Mouse (Mus musculus) CH12.LX (cell line): ENCODE measurements at regions not wholly inside any gene's neighbourhood (a gene's known extent, or its start where the extent isn't known, plus 50 kb on each side); places are given as distances from the start of the nearest gene placed in this dataset.

ENCODE experiments used
- DNase-seq: peaks from one replicate; pipeline ENCODE4 v3.0.0-alpha.2; 2013; ENCODE audit errors: extremely low read depth
- H3K27ac ChIP-seq: 2 replicates; pipeline ENCODE4 v1.5.1; 2012; ENCODE audit warnings: low read depth, mild to moderate bottlenecking, control low read depth, moderate library complexity; ENCODE audit not compliant: insufficient read depth
- H3K27me3 ChIP-seq: replicated peaks from 2 replicates; pipeline ENCODE3; 2012; ENCODE audit warnings: inconsistent platforms
- H3K36me3 ChIP-seq, 2 experiments: replicated peaks in 1 of 2; 2 replicates each; pipeline versions ENCODE3 to v1.6.1; 2012; ENCODE audit warnings: inconsistent platforms in 1 of 2, low read length in 1 of 2, mild to moderate bottlenecking in 1 of 2, mixed read lengths in 1 of 2, moderate library complexity in 1 of 2; ENCODE audit not compliant: control insufficient read depth in 1 of 2, insufficient read depth in 1 of 2
- H3K4me1 ChIP-seq, 2 experiments: 2 replicates each; pipeline ENCODE4 v1.6.1; 2012; ENCODE audit warnings: inconsistent platforms in 1 of 2, moderate library complexity in 1 of 2; ENCODE audit not compliant: insufficient read depth in 2 of 2, control insufficient read depth in 1 of 2
- H3K4me2 ChIP-seq: 2 replicates; pipeline ENCODE4 v1.6.1; 2012; ENCODE audit warnings: low read depth, mild to moderate bottlenecking, control low read depth; ENCODE audit not compliant: poor library complexity, insufficient read depth, severe bottlenecking
- H3K4me3 ChIP-seq, 3 experiments: fragments of 150-350 bp in 1 of 3; sonication (generic) in 1 of 3; replicated peaks in 1 of 3; 2 replicates each; pipeline versions ENCODE3 to v1.5.1; 2011 to 2012; ENCODE audit warnings: low read depth in 2 of 3, low read length in 2 of 3, mild to moderate bottlenecking in 2 of 3, moderate library complexity in 2 of 3, control low read depth in 1 of 3, improper control_type of control experiment in 1 of 3, inconsistent platforms in 1 of 3, mixed read lengths in 1 of 3; ENCODE audit not compliant: poor library complexity in 1 of 3
- H3K79me2 ChIP-seq: replicated peaks from 2 replicates; pipeline ENCODE4 v1.6.1; 2012; ENCODE audit warnings: mild to moderate bottlenecking, moderate library complexity; ENCODE audit not compliant: control insufficient read depth, poor library complexity, insufficient read depth, severe bottlenecking; ENCODE audit errors: extremely low read depth
- H3K9ac ChIP-seq: 2 replicates; pipeline ENCODE4 v1.6.1; 2012; ENCODE audit warnings: low read depth, mild to moderate bottlenecking, control low read depth, moderate library complexity; ENCODE audit not compliant: insufficient read depth
- H3K9me3 ChIP-seq: replicated peaks from 2 replicates; pipeline ENCODE3; 2012; ENCODE audit warnings: low read length, inconsistent platforms, mixed read lengths
- BHLHE40 ChIP-seq: IDR thresholded peaks from 2 replicates; pipeline ENCODE4 v1.6.1; 2011; ENCODE audit warnings: mild to moderate bottlenecking, low read depth, low read length, improper control_type of control experiment
- CHD1 ChIP-seq: IDR thresholded peaks from 2 replicates; pipeline ENCODE4 v1.6.1; 2012; ENCODE audit warnings: low read depth, low read length, improper control_type of control experiment, inconsistent platforms
- CTCF ChIP-seq, 2 experiments: IDR thresholded peaks in 1 of 2; conservative IDR thresholded peaks in 1 of 2; 2 replicates each; pipeline ENCODE4 v1.5.1; 2011 to 2012; ENCODE audit warnings: low read depth in 2 of 2, low read length in 2 of 2, improper control_type of control experiment in 1 of 2, inconsistent platforms in 1 of 2, mild to moderate bottlenecking in 1 of 2, moderate library complexity in 1 of 2
- ELF1 ChIP-seq: IDR thresholded peaks from 2 replicates; pipeline ENCODE4 v1.6.1; 2014; ENCODE audit warnings: low read depth, mild to moderate bottlenecking, inconsistent platforms, low read length, improper control_type of control experiment
- ETS1 ChIP-seq: conservative IDR thresholded peaks from 2 replicates; pipeline ENCODE4 v1.6.1; 2012; ENCODE audit warnings: low read depth, mild to moderate bottlenecking, inconsistent platforms, low read length, improper control_type of control experiment, moderate library complexity
- GABPA ChIP-seq: IDR thresholded peaks from 2 replicates; pipeline ENCODE4 v1.6.1; 2012; ENCODE audit warnings: low read depth, low read length, improper control_type of control experiment, inconsistent platforms; ENCODE audit not compliant: insufficient replicate concordance
- HCFC1 ChIP-seq: IDR thresholded peaks from 2 replicates; pipeline ENCODE4 v1.6.1; 2012; ENCODE audit warnings: low read depth, mild to moderate bottlenecking, inconsistent platforms, low read length, improper control_type of control experiment
- IRF4 ChIP-seq: IDR thresholded peaks from 2 replicates; pipeline ENCODE4 v1.6.1; 2014; ENCODE audit warnings: low read depth, mild to moderate bottlenecking, inconsistent platforms, low read length, improper control_type of control experiment
- JUN ChIP-seq: IDR thresholded peaks from 2 replicates; pipeline ENCODE4 v1.6.1; 2011; ENCODE audit warnings: low read depth, mild to moderate bottlenecking, low read length, improper control_type of control experiment, moderate library complexity; ENCODE audit not compliant: insufficient read depth
- MAX ChIP-seq: IDR thresholded peaks from 2 replicates; pipeline ENCODE4 v1.6.1; 2011; ENCODE audit warnings: low read length, improper control_type of control experiment
- MEF2A ChIP-seq: IDR thresholded peaks from 2 replicates; pipeline ENCODE4 v1.6.1; 2014; ENCODE audit warnings: low read depth, mild to moderate bottlenecking, inconsistent platforms, low read length, improper control_type of control experiment, borderline replicate concordance
- NRF1 ChIP-seq: IDR thresholded peaks from 2 replicates; pipeline ENCODE4 v1.6.1; 2014; ENCODE audit warnings: low read depth, mild to moderate bottlenecking, inconsistent platforms, low read length, improper control_type of control experiment, moderate library complexity
- PAX5 ChIP-seq: IDR thresholded peaks from 2 replicates; pipeline ENCODE4 v1.6.1; 2012; ENCODE audit warnings: low read length, inconsistent platforms, mixed read lengths
- RAD21 ChIP-seq: IDR thresholded peaks from 2 replicates; pipeline ENCODE4 v1.6.1; 2011; ENCODE audit warnings: low read depth, mild to moderate bottlenecking, low read length, improper control_type of control experiment, moderate library complexity
- RCOR1 ChIP-seq: conservative IDR thresholded peaks from 2 replicates; pipeline ENCODE4 v1.6.1; 2012; ENCODE audit warnings: low read depth, mild to moderate bottlenecking, inconsistent platforms, low read length, improper control_type of control experiment
- SIN3A ChIP-seq: IDR thresholded peaks from 2 replicates; pipeline ENCODE4 v1.6.1; 2012; ENCODE audit warnings: low read length, improper control_type of control experiment, inconsistent platforms
- SMC3 ChIP-seq: IDR thresholded peaks from 2 replicates; pipeline ENCODE4 v1.6.1; 2011; ENCODE audit warnings: low read depth, low read length, improper control_type of control experiment
- TCF12 ChIP-seq: IDR thresholded peaks from 2 replicates; pipeline ENCODE4 v1.6.1; 2014; ENCODE audit warnings: low read depth, mild to moderate bottlenecking, inconsistent platforms, low read length, improper control_type of control experiment
- USF1 ChIP-seq: IDR thresholded peaks from 2 replicates; pipeline ENCODE4 v1.6.1; 2014; ENCODE audit warnings: low read depth, mild to moderate bottlenecking, inconsistent platforms, low read length, improper control_type of control experiment
- USF2 ChIP-seq: conservative IDR thresholded peaks from 2 replicates; pipeline ENCODE4 v1.6.1; 2011; ENCODE audit warnings: low read depth, low read length, improper control_type of control experiment
- ZKSCAN1 ChIP-seq: IDR thresholded peaks from 2 replicates; pipeline ENCODE4 v1.6.1; 2012; ENCODE audit warnings: low read depth, inconsistent platforms, low read length, improper control_type of control experiment, borderline replicate concordance
- ZMIZ1 ChIP-seq: IDR thresholded peaks from 2 replicates; pipeline ENCODE4 v1.6.1; 2012; ENCODE audit warnings: low read depth, mild to moderate bottlenecking, inconsistent platforms, low read length, improper control_type of control experiment
- dilution Hi-C: fragments of 300-500 bp; cut with MboI; formaldehyde crosslinking; loops from 2 replicates; pipeline ENCODE4 v1.14.3; 2020; ENCODE audit warnings: low sequenced_read_pairs; ENCODE audit not compliant: extremely low pct_unique_long_range_greater_than_20kb, extremely low pct_ligation_motif_present
- in situ Hi-C: fragments of 300-500 bp; cut with MboI; formaldehyde crosslinking; loops from 3 replicates; pipeline ENCODE4 v1.14.3; 2019; ENCODE audit warnings: low sequenced_read_pairs, low pct_ligation_motif_present, low pct_unique_long_range_greater_than_20kb, mixed read lengths

DNA sequence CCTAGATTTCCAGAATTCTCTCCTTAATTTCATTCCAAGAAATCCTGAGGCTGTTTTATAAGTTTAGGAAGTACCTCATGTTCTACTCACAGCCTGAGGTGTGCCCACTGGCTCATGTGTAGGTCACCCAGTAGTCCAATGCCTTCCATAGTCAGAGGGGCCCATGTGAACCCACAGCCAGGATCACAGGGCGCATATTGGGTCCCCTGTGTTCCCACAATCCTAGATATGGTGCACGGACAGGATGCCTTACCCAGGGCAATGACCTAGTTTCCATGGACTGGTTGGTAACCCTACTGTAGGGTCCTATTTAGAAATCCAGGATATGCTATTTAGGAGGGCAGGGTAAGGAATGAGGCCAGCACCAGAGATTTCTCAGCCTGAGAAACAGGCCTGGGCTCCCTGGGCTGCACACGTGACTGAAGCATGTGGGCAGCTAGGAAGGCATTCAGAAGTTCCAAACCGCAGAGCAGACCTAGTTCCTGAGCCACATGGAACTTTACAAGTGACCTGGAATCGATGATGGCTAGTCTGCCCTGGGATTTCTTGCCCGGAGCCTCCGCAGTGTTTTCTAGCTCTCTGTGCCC, 90.5 kb downstream of the Rpl14 start:
- H3K79me2 ChIP-seq, result no peaks in the 10 kb centered on the region
- TF ChIP-seq BHLHE40, result no peak
- no peak for TF ChIP-seq GABPA
- no peak for TF ChIP-seq PAX5
- TF ChIP-seq ZKSCAN1, result no peak
- TF ChIP-seq USF2, result no peak
- no peak for TF ChIP-seq HCFC1
- no peak for TF ChIP-seq CHD1
- TF ChIP-seq JUN, result no peak
- TF ChIP-seq ETS1, result no peak
- TF ChIP-seq, all 38 proteins: peak for 0
- Histone ChIP-seq H3K9ac (no peak overlapping the region), H3K36me3 (no peaks in the 10 kb centered on the region), H3K4me2 (no peak overlapping the region), H3K27ac (no peak overlapping the region), H3K4me1 (no peaks in the 10 kb centered on the region), H3K27me3 (peaks cover 11% of the 10 kb centered on the region), H3K4me3 (no peak overlapping the region), H3K9me3 (no peaks in the 10 kb centered on the region)
- DNase-seq, result no peak
- dilution Hi-C loops, result no loop called here
- in situ Hi-C loops, result no loop called here

- no peak overlapping the region for H3K4me2 ChIP-seq
- no peak overlapping the region for H3K4me3 ChIP-seq
- H3K9me3 ChIP-seq, result no peaks in the 10 kb centered on the region
- H3K4me1 ChIP-seq, result no peaks in the 10 kb centered on the region
- in situ Hi-C loops, result no loop called here
- no peak overlapping the region for H3K27ac ChIP-seq
- dilution Hi-C loops, result no loop called here
- no peak for DNase-seq
- H3K9ac ChIP-seq, result no peak overlapping the region
- peaks cover 9% of the 10 kb centered on the region for H3K27me3 ChIP-seq
- no peaks in the 10 kb centered on the region for H3K79me2 ChIP-seq
- H3K36me3 ChIP-seq, result no peaks in the 10 kb centered on the region
- no peak for TF ChIP-seq SMC3
- no peak for TF ChIP-seq MEF2A
- no peak for TF ChIP-seq PAX5
Observed at GRCm38 (mm10) chr9:120663181-120663580, 91.9 kb downstream of the Rpl14 start.

GRCm38 (mm10) chr9:120664086-120664485, 92.8 kb downstream of the Rpl14 start:
- in situ Hi-C loops, result no loop called here
- Histone ChIP-seq H3K9ac (no peak overlapping the region), H3K27me3 (peaks cover 3% of the 10 kb centered on the region), H3K4me1 (no peaks in the 10 kb centered on the region), H3K9me3 (no peaks in the 10 kb centered on the region), H3K4me2 (no peak overlapping the region)
- TF ChIP-seq NRF1 (no peak), ELF1 (no peak), ETS1 (no peak), USF2 (no peak), RCOR1 (no peak), PAX5 (no peak), TCF12 (no peak), CTCF (conservative IDR thresholded peaks at IDR 0.05 in 1 of 2, IDR thresholded peaks at IDR 0.05 in 1 of 2; ENCODE audit: low read depth in 2 of 2, low read length in 2 of 2) (no peak), RAD21 (no peak), ZMIZ1 (no peak), MAX (no peak), JUN (no peak), CHD1 (no peak), IRF4 (no peak), SIN3A (no peak), USF1 (no peak)
- TF ChIP-seq, all 38 proteins: peak for 0
- no peaks in the 10 kb centered on the region for H3K79me2 ChIP-seq
- H3K27ac ChIP-seq, result no peak overlapping the region
- dilution Hi-C loops, result no loop called here
- DNase-seq, result no peak
- H3K36me3 ChIP-seq, result no peaks in the 10 kb centered on the region
- H3K4me3 ChIP-seq, result no peak overlapping the region
